Mouse (Mus musculus): ENCODE data around the gene Nek2. TPM values are rescaled to one million over a fixed set of nuclear protein-coding genes. Genes with fewer than 3 reads are reported as not detected.
A peak's percentile ranks its signal among the peaks of the same experiment; 100 is the strongest.

Nek2 gene
- polyA plus RNA-seq, 1 experiment from 2014 or later: 18.6 TPM

- Histone ChIP-seq H3K9ac (replicated peaks) (no peak overlapping the region), H3K36me3 (no peaks in the 10 kb centered on the region), H3K27ac (no peak overlapping the region), H3K9me3 (no peaks in the 10 kb centered on the region; the same call in 1 of the 2 replicates), H3K4me2 (replicated peaks) (no peak overlapping the region), H3K4me3 (replicated peaks) (no peak overlapping the region), H3K4me1 (replicated peaks) (no peaks in the 10 kb centered on the region), H3K27me3 (no peaks in the 10 kb centered on the region)
- ATAC-seq: no peak
- WGBS: 66% methylated on average over 9 of the region's 9 CpGs
Measured at GRCm38 (mm10) chr1:191802093-191802819, 19.0 kb upstream of the Nek2 start.

DNA sequence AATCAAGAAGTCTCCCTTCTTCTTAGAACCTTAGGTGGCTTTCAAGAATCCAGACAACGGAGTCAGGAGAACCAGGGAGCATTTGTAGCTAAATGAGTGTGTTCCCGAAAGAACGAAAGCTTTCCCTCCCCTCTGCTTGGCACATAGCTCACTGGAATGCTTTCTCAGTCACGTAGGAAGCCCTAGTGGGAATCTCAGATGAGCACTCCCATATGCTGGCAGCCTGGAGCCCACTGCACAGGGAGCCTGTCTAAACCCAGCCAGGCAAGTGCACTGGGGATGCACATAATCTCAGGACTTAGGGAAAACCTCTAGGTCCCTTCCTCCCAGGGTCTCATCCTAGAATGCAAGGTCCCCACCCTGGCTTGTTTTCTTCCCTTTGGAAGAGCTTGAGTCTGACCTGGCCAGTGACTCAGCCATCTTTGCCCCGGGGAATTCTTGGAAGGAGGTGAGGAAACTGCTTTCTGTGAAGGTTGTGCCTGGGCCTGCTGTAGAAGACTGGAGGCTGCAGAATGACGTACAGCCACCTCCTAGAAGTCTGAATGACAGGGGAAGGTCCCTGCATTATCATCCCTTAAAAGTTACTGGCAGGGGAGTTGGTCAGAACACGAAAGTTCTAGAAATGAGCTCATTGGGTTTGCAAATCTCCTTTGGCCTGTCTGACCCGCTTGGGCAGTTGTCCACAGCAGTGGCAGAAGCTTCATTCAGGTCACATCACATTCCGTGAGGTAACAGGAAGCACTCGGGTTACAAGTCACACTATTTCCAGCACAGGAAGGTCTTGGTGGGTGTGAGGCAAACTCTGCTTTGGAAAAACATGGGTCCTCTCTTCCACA, 18.2 kb upstream of the Nek2 start:
- H3K9me3 ChIP-seq: no peaks in the 10 kb centered on the region; the same call in 1 of the 2 replicates
- no peaks in the 10 kb centered on the region for H3K27me3 ChIP-seq
- WGBS: 76% methylated on average over 10 of the region's 10 CpGs
- no peak overlapping the region for H3K9ac ChIP-seq (replicated peaks)
- H3K36me3 ChIP-seq: no peaks in the 10 kb centered on the region
- H3K27ac ChIP-seq: no peak overlapping the region
- no peaks in the 10 kb centered on the region for H3K4me1 ChIP-seq (replicated peaks)
- no peak overlapping the region for H3K4me3 ChIP-seq (replicated peaks)
- no peak overlapping the region for H3K4me2 ChIP-seq (replicated peaks)
- ATAC-seq: no peak

DNA sequence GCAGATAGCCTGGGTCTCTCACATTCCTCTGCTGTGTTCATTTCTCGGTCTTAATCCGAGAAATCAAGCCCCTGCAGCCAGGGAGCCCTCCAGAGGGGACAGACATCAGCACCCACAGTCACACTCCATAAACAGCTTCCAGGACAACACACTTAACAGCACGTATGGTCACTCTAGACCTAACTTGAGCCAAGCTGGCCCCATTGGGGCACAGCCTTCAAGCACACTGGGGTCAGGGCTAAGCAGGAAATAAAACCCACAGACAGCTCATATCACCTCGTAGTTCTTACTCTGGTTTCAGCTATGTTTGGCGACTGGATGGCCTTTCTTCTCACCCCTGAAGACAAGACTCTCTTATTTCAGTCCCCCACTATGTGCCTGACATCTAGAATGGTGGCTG, 16.5 kb upstream of the Nek2 start:
- ATAC-seq: no peak
- no peaks in the 10 kb centered on the region for H3K4me1 ChIP-seq (replicated peaks)

GRCm38 (mm10) chr1:191805788-191806187, 15.5 kb upstream of the Nek2 start:
- Histone ChIP-seq H3K4me2 (replicated peaks) (no peak overlapping the region), H3K27me3 (no peaks in the 10 kb centered on the region), H3K27ac (no peak overlapping the region), H3K9me3 (no peaks in the 10 kb centered on the region; the same call in 1 of the 2 replicates), H3K36me3 (no peaks in the 10 kb centered on the region), H3K9ac (replicated peaks) (no peak overlapping the region), H3K4me3 (replicated peaks) (no peak overlapping the region), H3K4me1 (replicated peaks) (no peaks in the 10 kb centered on the region)
- ATAC-seq: no peak
- WGBS: 85% methylated on average over 6 of the region's 6 CpGs

More for the DNA sequence above, 16.5 kb upstream of the Nek2 start:
- no peaks in the 10 kb centered on the region for H3K36me3 ChIP-seq
- H3K9ac ChIP-seq (replicated peaks): no peak overlapping the region
- H3K9me3 ChIP-seq: no peaks in the 10 kb centered on the region; the same call in 1 of the 2 replicates
- 76% methylated on average over 5 of the region's 5 CpGs for WGBS
- H3K27me3 ChIP-seq: no peaks in the 10 kb centered on the region
- no peak overlapping the region for H3K27ac ChIP-seq
- no peak overlapping the region for H3K4me3 ChIP-seq (replicated peaks)
- no peak overlapping the region for H3K4me2 ChIP-seq (replicated peaks)

DNA sequence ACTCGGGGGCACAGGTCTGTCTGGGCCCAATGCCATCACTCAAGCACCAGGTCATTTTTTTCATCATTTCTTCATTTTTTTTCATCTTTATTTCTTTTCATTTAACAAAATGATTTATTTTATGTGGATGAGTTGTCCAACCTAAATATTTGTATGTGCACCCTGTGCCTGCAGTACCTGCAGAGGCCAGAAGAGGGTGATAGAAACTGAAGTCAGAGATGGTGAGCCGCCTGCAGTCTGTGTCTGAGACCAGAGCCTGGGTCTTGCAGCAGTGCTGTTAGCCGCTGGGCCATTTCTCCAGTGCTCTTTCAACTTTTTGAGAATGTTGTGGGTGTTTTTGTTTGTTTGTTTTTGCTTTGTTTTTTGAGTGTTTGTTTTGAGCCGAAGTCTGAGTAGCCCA, 14.5 kb upstream of the Nek2 start:
- no peak for ATAC-seq
- H3K4me1 ChIP-seq (replicated peaks): no peaks in the 10 kb centered on the region
- 94% methylated on average over 4 of the region's 4 CpGs for WGBS
- no peak overlapping the region for H3K27ac ChIP-seq
- no peaks in the 10 kb centered on the region; the same call in 1 of the 2 replicates for H3K9me3 ChIP-seq
- H3K27me3 ChIP-seq: no peaks in the 10 kb centered on the region
- H3K36me3 ChIP-seq: no peaks in the 10 kb centered on the region
- no peak overlapping the region for H3K4me2 ChIP-seq (replicated peaks)
- no peak overlapping the region for H3K4me3 ChIP-seq (replicated peaks)
- H3K9ac ChIP-seq (replicated peaks): no peak overlapping the region

GRCm38 (mm10) chr1:191807979-191808378, 13.3 kb upstream of the Nek2 start:
- no peak overlapping the region for H3K4me2 ChIP-seq (replicated peaks)

DNA sequence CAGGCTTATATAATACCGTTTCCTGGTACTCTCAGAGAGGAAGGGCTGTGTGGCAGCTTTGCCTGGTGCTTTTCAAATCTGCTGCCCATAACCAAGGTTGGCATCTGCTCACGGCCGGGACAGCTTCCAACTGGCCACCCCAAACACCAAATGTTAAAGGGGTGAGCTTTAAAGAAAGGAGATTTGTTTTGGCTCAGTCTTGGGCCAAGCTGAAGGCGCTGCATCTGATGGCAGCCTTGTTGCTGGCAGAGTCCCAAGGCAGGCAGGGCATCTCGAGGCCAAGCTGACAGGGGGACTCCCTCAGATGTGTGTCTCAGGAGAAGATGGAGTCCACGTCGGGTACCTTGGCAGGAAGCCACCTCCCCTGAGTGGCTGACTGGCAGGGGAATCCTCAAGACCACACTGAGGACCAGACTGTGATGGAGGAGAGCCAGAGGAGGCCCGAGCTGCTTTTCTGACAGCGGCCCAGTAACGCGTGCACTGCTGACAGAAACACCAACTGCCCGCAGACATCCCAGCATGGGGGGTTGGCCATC, 12.5 kb upstream of the Nek2 start:
- Histone ChIP-seq H3K36me3 (no peaks in the 10 kb centered on the region), H3K9me3 (no peaks in the 10 kb centered on the region; the same call in 1 of the 2 replicates), H3K4me2 (replicated peaks) (no peak overlapping the region), H3K27me3 (no peaks in the 10 kb centered on the region), H3K4me3 (replicated peaks) (no peak overlapping the region), H3K9ac (replicated peaks) (no peak overlapping the region), H3K27ac (no peak overlapping the region), H3K4me1 (replicated peaks) (no peaks in the 10 kb centered on the region)
- 73% methylated on average over 12 of the region's 12 CpGs for WGBS
- ATAC-seq: peak; percentile 83

More at GRCm38 (mm10) chr1:191807979-191808378, 13.3 kb upstream of the Nek2 start:
- Histone ChIP-seq H3K9ac (replicated peaks) (no peak overlapping the region), H3K4me1 (replicated peaks) (no peaks in the 10 kb centered on the region), H3K4me3 (replicated peaks) (no peak overlapping the region), H3K27me3 (no peaks in the 10 kb centered on the region), H3K36me3 (no peaks in the 10 kb centered on the region), H3K9me3 (no peaks in the 10 kb centered on the region; the same call in 1 of the 2 replicates), H3K27ac (no peak overlapping the region)
- ATAC-seq: no peak
- WGBS: 84% methylated on average over 7 of the region's 7 CpGs

GRCm38 (mm10) chr1:191811774-191812173, 9.5 kb upstream of the Nek2 start:
- Histone ChIP-seq H3K36me3 (no peaks in the 10 kb centered on the region), H3K27me3 (no peaks in the 10 kb centered on the region), H3K4me1 (replicated peaks) (no peaks in the 10 kb centered on the region), H3K9ac (replicated peaks) (no peak overlapping the region), H3K27ac (no peak overlapping the region), H3K4me2 (replicated peaks) (no peak overlapping the region), H3K9me3 (no peaks in the 10 kb centered on the region; the same call in 1 of the 2 replicates), H3K4me3 (replicated peaks) (no peak overlapping the region)
- WGBS: 89% methylated on average over 12 of the region's 12 CpGs
- ATAC-seq: no peak

DNA sequence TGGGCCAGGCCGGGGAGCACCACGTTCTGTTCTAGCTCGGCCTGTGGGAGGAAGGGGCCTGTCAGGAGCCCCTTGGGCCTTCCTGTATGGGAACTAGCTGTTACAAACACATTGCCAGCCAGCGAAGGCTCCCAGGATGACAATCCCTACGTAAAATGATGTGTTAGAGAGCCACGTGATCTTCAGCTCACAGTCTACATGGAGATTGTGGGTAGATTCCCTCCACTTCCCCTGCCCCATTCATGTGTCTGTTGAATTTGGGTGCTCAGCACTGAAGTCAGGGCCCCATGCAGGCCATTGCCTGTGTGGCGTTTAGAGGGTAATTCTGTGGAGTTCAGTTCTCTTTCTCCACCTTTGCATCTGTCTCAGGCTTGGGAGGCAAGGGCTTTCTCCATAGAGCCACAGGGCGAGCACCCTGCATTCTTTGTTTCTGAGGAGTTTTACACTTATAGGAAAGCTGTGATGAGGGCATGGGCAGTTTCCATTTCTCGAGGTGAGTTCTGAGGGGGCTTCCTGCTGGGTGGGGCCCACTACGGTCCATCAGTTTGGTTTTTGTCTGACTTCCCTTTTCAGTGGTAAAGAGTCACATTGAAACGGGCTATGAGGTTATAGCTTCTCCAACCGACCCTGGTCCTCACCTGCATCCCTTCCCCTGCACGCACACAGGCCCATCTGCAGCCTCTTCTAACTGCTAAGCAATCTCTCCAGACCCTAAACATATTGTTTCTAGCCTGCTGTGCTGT, 8.1 kb upstream of the Nek2 start:
- Histone ChIP-seq H3K9ac (replicated peaks) (no peak overlapping the region), H3K4me3 (replicated peaks) (no peak overlapping the region), H3K27me3 (no peaks in the 10 kb centered on the region), H3K9me3 (no peaks in the 10 kb centered on the region), H3K36me3 (no peaks in the 10 kb centered on the region), H3K27ac (no peak overlapping the region), H3K4me1 (replicated peaks) (0 out of 2 replicates have a peak, but pooled peaks cover 2% of the 10 kb centered on the region), H3K4me2 (replicated peaks) (no peak overlapping the region)
- no peak for ATAC-seq
- 86% methylated on average over 13 of the region's 13 CpGs for WGBS

GRCm38 (mm10) chr1:191814240-191814639, 7.0 kb upstream of the Nek2 start:
- Histone ChIP-seq H3K9me3 (no peaks in the 10 kb centered on the region), H3K4me1 (replicated peaks) (0 out of 2 replicates have a peak, but pooled peaks cover 4% of the 10 kb centered on the region), H3K36me3 (no peaks in the 10 kb centered on the region), H3K9ac (replicated peaks) (no peak overlapping the region), H3K4me2 (replicated peaks) (no peak overlapping the region), H3K4me3 (replicated peaks) (no peak overlapping the region), H3K27ac (no peak overlapping the region), H3K27me3 (no peaks in the 10 kb centered on the region)
- no peak for ATAC-seq
- 81% methylated on average over 4 of the region's 4 CpGs for WGBS

DNA sequence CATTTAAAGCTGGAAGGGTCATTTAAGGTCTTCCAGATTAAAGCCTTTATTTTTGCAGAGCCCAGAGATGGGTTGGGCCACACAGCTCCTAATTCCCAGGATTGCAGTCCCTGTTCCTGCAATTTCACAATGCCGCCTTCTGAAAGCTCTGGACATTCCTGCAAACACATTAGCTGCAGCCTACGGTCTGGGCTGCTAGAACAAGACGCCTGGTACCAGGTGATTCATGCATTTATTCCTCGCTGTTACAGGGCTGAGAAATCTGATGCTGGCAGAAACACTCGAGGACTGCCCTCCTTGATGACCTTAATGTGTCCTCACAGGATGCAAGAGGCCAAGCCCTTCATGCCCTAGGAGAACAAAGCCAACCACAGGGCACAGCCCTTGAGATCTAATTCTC, 6.3 kb upstream of the Nek2 start:
- Histone ChIP-seq H3K4me3 (replicated peaks) (no peak overlapping the region), H3K9ac (replicated peaks) (no peak overlapping the region), H3K27me3 (no peaks in the 10 kb centered on the region), H3K4me2 (replicated peaks) (no peak overlapping the region), H3K36me3 (no peaks in the 10 kb centered on the region), H3K4me1 (replicated peaks) (0 out of 2 replicates have a peak, but pooled peaks cover 4% of the 10 kb centered on the region), H3K9me3 (no peaks in the 10 kb centered on the region), H3K27ac (no peak overlapping the region)
- ATAC-seq: no peak
- WGBS: 52% methylated on average over 5 of the region's 5 CpGs
